ENCODE assay signal across 8 mouse cellular contexts in genomic region chr5:103789619-103790116, GRCm38 (mm10).
DNase-seq lines count a peak whose midpoint lies in the region; ATAC-seq and TF ChIP-seq lines count a peak whose summit lies in the region.

No protein-coding gene starts in this region.

- no peak for DNase-seq in spleen, adult 2 months (ENCODE audit: low read depth in 1 of 2, low spot score in 2 of 2)
- no peak for DNase-seq in spleen, postnatal 4 days (ENCODE audit: low spot score in 2 of 2)
- peak; percentile 89 to 90 for DNase-seq in cerebellum, postnatal 25 days
- DNase-seq in left cerebral cortex, postnatal 36 days (ENCODE audit: low spot score in 2 of 2): peak; percentile 49 to 58
- DNase-seq in spleen, postnatal 36 days (ENCODE audit: low spot score in 2 of 2): no peak

- H3K4me2 ChIP-seq in heart, embryonic 13.5 days: peak overlapping the region; percentile 51
- no peak overlapping the region for H3K4me2 ChIP-seq in intestine, postnatal 0 days (replicated peaks; ENCODE audit: low read depth)

- intact Hi-C loops in left cerebral cortex, postnatal 36 days (cut with DNase I): no loop called here

- no peak for TF ChIP-seq CTCF in spleen, adult 2 months (IDR thresholded peaks at IDR 0.05; ENCODE audit: extremely low read depth, insufficient read depth, insufficient read length, insufficient replicate concordance)
- no peak for TF ChIP-seq CTCF in intestine, postnatal 0 days (IDR thresholded peaks at IDR 0.05; ENCODE audit: low read depth)

- peak overlapping the region; percentile 61 for H3K9ac ChIP-seq in heart, embryonic 13.5 days
- H3K9ac ChIP-seq in intestine, postnatal 0 days (ENCODE audit: low read depth, low read length): no peak overlapping the region

- H3K9me3 ChIP-seq in heart, embryonic 13.5 days: no peaks in the 10 kb centered on the region
- H3K9me3 ChIP-seq in intestine, postnatal 0 days (ENCODE audit: control insufficient read depth): no peaks in the 10 kb centered on the region

- no peaks in the 10 kb centered on the region for H3K4me1 ChIP-seq in spleen, adult 2 months (ENCODE audit: control insufficient read depth, insufficient read depth, insufficient read length)
- H3K4me1 ChIP-seq in heart, embryonic 13.5 days: peaks cover 50% of the 10 kb centered on the region
- no peaks in the 10 kb centered on the region for H3K4me1 ChIP-seq in intestine, postnatal 0 days (replicated peaks; ENCODE audit: control insufficient read depth, insufficient read depth, low read length)

- 88% methylated on average over 9 of the region's 9 CpGs for WGBS in spleen, adult 2 months
- WGBS in heart, embryonic 13.5 days: 48% methylated on average over 9 of the region's 9 CpGs
- 86% methylated on average over 9 of the region's 9 CpGs for WGBS in intestine, postnatal 0 days

- no peak; the same call in 1 of the 2 replicates for ATAC-seq in heart, embryonic 13.5 days (ENCODE audit: extremely low read depth, insufficient number of reproducible peaks, low FRiP score, low TSS enrichment)
- no peak for ATAC-seq in megakaryocyte, adult 5-6 weeks (ENCODE audit: poor library complexity, severe bottlenecking)
- no peak for ATAC-seq in intestine, postnatal 0 days

- no peak for TF ChIP-seq POLR2A in spleen, adult 2 months (IDR thresholded peaks at IDR 0.05; ENCODE audit: low read depth, low read length)

- H3K36me3 ChIP-seq in spleen, adult 2 months (ENCODE audit: control insufficient read depth, insufficient read depth, low read length): peaks cover 28% of the 10 kb centered on the region
- peaks cover 41% of the 10 kb centered on the region for H3K36me3 ChIP-seq in heart, embryonic 13.5 days
- H3K36me3 ChIP-seq in intestine, postnatal 0 days (ENCODE audit: control insufficient read depth, insufficient read depth): peaks cover 28% of the 10 kb centered on the region

- no peaks in the 10 kb centered on the region for H3K27me3 ChIP-seq in spleen, adult 2 months (ENCODE audit: control insufficient read depth, insufficient read depth, low read length)
- H3K27me3 ChIP-seq in heart, embryonic 13.5 days (replicated peaks): no peaks in the 10 kb centered on the region
- no peaks in the 10 kb centered on the region for H3K27me3 ChIP-seq in intestine, postnatal 0 days (replicated peaks; ENCODE audit: control insufficient read depth, insufficient read depth, low read length)

- H3K4me3 ChIP-seq in spleen, adult 2 months (ENCODE audit: extremely low read depth, insufficient read depth, insufficient read length): no peak overlapping the region
- no peak overlapping the region for H3K4me3 ChIP-seq in heart, embryonic 13.5 days
- no peak overlapping the region for H3K4me3 ChIP-seq in intestine, postnatal 0 days (ENCODE audit: low read depth, low read length)

- peak overlapping the region; percentile 14; the same call in 1 of the 2 replicates for H3K27ac ChIP-seq in spleen, adult 2 months (ENCODE audit: insufficient read depth, low read length)
- H3K27ac ChIP-seq in heart, embryonic 13.5 days (replicated peaks): peak overlapping the region; percentile 89
- H3K27ac ChIP-seq in intestine, postnatal 0 days (ENCODE audit: low read depth, low read length): no peak overlapping the region

Comparison
In these comparisons a context has a peak if more than half of its experiments do, and no peak if none do; other contexts are left out.
1. DNase-seq: peak in cerebellum, postnatal 25 days (2 of 2) and left cerebral cortex, postnatal 36 days (2 of 2); none in spleen, adult 2 months (0 of 2), spleen, postnatal 4 days (0 of 2) and spleen, postnatal 36 days (0 of 2).